ENCODE assay signal across 9 mouse cellular contexts in genomic region chr6:127945725-127946124, GRCm38 (mm10). TPM values are rescaled to one million over a fixed set of nuclear protein-coding genes. Genes with fewer than 3 reads are reported as not detected.
DNase-seq lines count a peak whose midpoint lies in the region; ATAC-seq lines count a peak whose summit lies in the region.
"Had no signal": no experiment of that assay in that cellular context is flagged by ENCODE, and none has a peak within 500 bp of the region (broad histone marks: within the 10 kb centered on the region; RNA-seq: fewer than 3 reads in every experiment).

No protein-coding gene starts in this region.

- no peak overlapping the region for H3K4me2 ChIP-seq in heart, embryonic 16.5 days (ENCODE audit: low read depth, low read length)
- no peak overlapping the region for H3K4me2 ChIP-seq in liver, embryonic 12.5 days
- no peak overlapping the region for H3K4me2 ChIP-seq in neural tube, embryonic 14.5 days (ENCODE audit: low read depth, low read length)
- H3K4me2 ChIP-seq: limb, embryonic 12.5 days had no signal

- peak; percentile 78 for DNase-seq in ES-CJ7 (ENCODE audit: low read depth, low spot score)
- DNase-seq in brain, embryonic 18.5 days (ENCODE audit: low read depth, low spot score), result peak; percentile 24
- DNase-seq in kidney, postnatal 10 days, result peak; percentile 85
- peak; percentile 14 to 59 for DNase-seq in thymus, postnatal 10 days (ENCODE audit: low spot score in 2 of 2)

- H3K9ac ChIP-seq in heart, embryonic 16.5 days (ENCODE audit: low read length), result no peak overlapping the region
- no peak overlapping the region for H3K9ac ChIP-seq in liver, embryonic 12.5 days
- no peak overlapping the region for H3K9ac ChIP-seq in neural tube, embryonic 14.5 days (replicated peaks; ENCODE audit: low read depth, low read length)
- H3K9ac ChIP-seq: limb, embryonic 12.5 days had no signal

- H3K27ac ChIP-seq in heart, embryonic 16.5 days (ENCODE audit: low read length), result no peak overlapping the region
- no peak overlapping the region for H3K27ac ChIP-seq in liver, embryonic 12.5 days
- H3K27ac ChIP-seq in neural tube, embryonic 14.5 days (ENCODE audit: low read depth, low read length), result no peak overlapping the region
- H3K27ac ChIP-seq: limb, embryonic 12.5 days had no signal

- no peaks in the 10 kb centered on the region for H3K4me1 ChIP-seq in heart, embryonic 16.5 days (ENCODE audit: control insufficient read depth, insufficient read depth, low read length)
- H3K4me1 ChIP-seq in liver, embryonic 12.5 days, result no peaks in the 10 kb centered on the region
- no peaks in the 10 kb centered on the region for H3K4me1 ChIP-seq in neural tube, embryonic 14.5 days (ENCODE audit: control insufficient read depth, insufficient read depth, low read length)
- H3K4me1 ChIP-seq: limb, embryonic 12.5 days had no signal

- ATAC-seq in erythroblast, adult 5-6 weeks (replicated peaks; ENCODE audit: low FRiP score, poor library complexity, severe bottlenecking), result peak; percentile 72; the same call in 1 of the 2 replicates
- ATAC-seq in heart, embryonic 16.5 days (replicated peaks; ENCODE audit: extremely low read depth, insufficient read depth, low FRiP score), result peak; percentile 72
- ATAC-seq in liver, embryonic 12.5 days, result peak; percentile 15; the same call in 1 of the 2 replicates
- ATAC-seq in neural tube, embryonic 14.5 days (ENCODE audit: low read depth), result peak; percentile 88

- H3K4me3 ChIP-seq in heart, embryonic 16.5 days (ENCODE audit: low read length), result no peak overlapping the region
- no peak overlapping the region for H3K4me3 ChIP-seq in liver, embryonic 12.5 days
- no peak overlapping the region for H3K4me3 ChIP-seq in neural tube, embryonic 14.5 days (ENCODE audit: low read depth, low read length)
- H3K4me3 ChIP-seq: limb, embryonic 12.5 days had no signal

- H3K27me3 ChIP-seq in heart, embryonic 16.5 days (ENCODE audit: control insufficient read depth, insufficient read depth, low read length), result no peaks in the 10 kb centered on the region
- no peaks in the 10 kb centered on the region for H3K27me3 ChIP-seq in liver, embryonic 12.5 days (replicated peaks)
- H3K27me3 ChIP-seq in neural tube, embryonic 14.5 days (ENCODE audit: control insufficient read depth, insufficient read depth, low read length), result no peaks in the 10 kb centered on the region
- H3K27me3 ChIP-seq: limb, embryonic 12.5 days had no signal

- WGBS in heart, embryonic 16.5 days, result 58% methylated on average over 9 of the region's 9 CpGs
- WGBS in liver, embryonic 12.5 days (ENCODE audit: insufficient replicate concordance), result 55% methylated on average over 9 of the region's 9 CpGs
- 62% methylated on average over 9 of the region's 9 CpGs for WGBS in neural tube, embryonic 14.5 days

- H3K36me3 ChIP-seq in heart, embryonic 16.5 days (ENCODE audit: control insufficient read depth, insufficient read depth), result no peaks in the 10 kb centered on the region
- no peaks in the 10 kb centered on the region for H3K36me3 ChIP-seq in liver, embryonic 12.5 days
- H3K36me3 ChIP-seq in neural tube, embryonic 14.5 days (ENCODE audit: control insufficient read depth, insufficient read depth, low read length), result no peaks in the 10 kb centered on the region

- H3K9me3 ChIP-seq in heart, embryonic 16.5 days (replicated peaks; ENCODE audit: control insufficient read depth, low read length), result no peaks in the 10 kb centered on the region
- H3K9me3 ChIP-seq in liver, embryonic 12.5 days (replicated peaks), result no peaks in the 10 kb centered on the region
- no peaks in the 10 kb centered on the region for H3K9me3 ChIP-seq in neural tube, embryonic 14.5 days (ENCODE audit: control insufficient read depth, low read length)
- H3K9me3 ChIP-seq: limb, embryonic 12.5 days had no signal

RNA-seq across cellular contexts. Expression of gene Tspan11, which starts 58.3 kb away (rescaled TPM):
- total RNA-seq in erythroblast, adult 5-6 weeks (2015; ENCODE audit: low replicate concordance), result not detected in 2 replicates
- total RNA-seq in erythroblast, adult 5-6 weeks (2017; ENCODE audit: low replicate concordance), result 2.9 TPM in 1 of 2 replicates, not detected in the other
- polyA plus RNA-seq in heart, embryonic 16.5 days (2015; fragmentation: Nextera tagmentation; extraction: Ambion mirVana), result 2.6 and 3.2 TPM in 2 replicates
- polyA plus RNA-seq in liver, embryonic 12.5 days (2016; fragmentation: Nextera tagmentation; extraction: Ambion mirVana), result 0.43 and 1.5 TPM in 2 replicates
- 3.2 and 4.0 TPM in 2 replicates for polyA plus RNA-seq in neural tube, embryonic 14.5 days (2014; fragmentation: Nextera tagmentation; extraction: Ambion mirVana)

Comparison
In these comparisons a context has a peak if more than half of its experiments do, and no peak if none do; other contexts are left out.
1. DNase-seq: peak in every context shown above with its lines; median percentile 85 in kidney, postnatal 10 days; 78 in ES-CJ7; 36 in thymus, postnatal 10 days; 24 in brain, embryonic 18.5 days.
2. ATAC-seq: peak in every context shown above with its lines; median percentile 88 in neural tube, embryonic 14.5 days; 72 in erythroblast, adult 5-6 weeks; 72 in heart, embryonic 16.5 days; 15 in liver, embryonic 12.5 days.